Mouse (Mus musculus): ENCODE measurements around the gene Umad1. TPM values are rescaled to one million over a fixed set of nuclear protein-coding genes. Genes with fewer than 3 reads are reported as not detected.

Gene Umad1
- total and polyA plus RNA-seq, 3 experiments = 6.1 to 18.1 (median 7.0) TPM

GRCm38 (mm10) chr6:8283255-8283654 is 24.2 kb downstream of the Umad1 start:
- H3K4me3 ChIP-seq (ENCODE audit: low read depth, low read length) = no peak overlapping the region
- H3K36me3 ChIP-seq (replicated peaks) = peaks cover 39% of the 10 kb centered on the region
- no peaks in the 10 kb centered on the region for H3K27me3 ChIP-seq (ENCODE audit: insufficient read depth, low read length)
- H3K9me3 ChIP-seq (replicated peaks) = no peaks in the 10 kb centered on the region
- no peak for DNase-seq (ENCODE audit: low spot score)
- TF ChIP-seq GATA1 (IDR thresholded peaks at IDR 0.05; ENCODE audit: borderline replicate concordance, low read length) = no peak
- TF ChIP-seq CTCF (IDR thresholded peaks at IDR 0.05; ENCODE audit: low read depth, low read length) = no peak
- no peak for TF ChIP-seq TAL1 (conservative IDR thresholded peaks at IDR 0.05; ENCODE audit: low read depth, low read length)
- no peak for TF ChIP-seq POLR2AphosphoS5 (IDR thresholded peaks at IDR 0.05; ENCODE audit: insufficient replicate concordance, low read depth, low read length)
- TF ChIP-seq GATA2 (IDR thresholded peaks at IDR 0.05; ENCODE audit: borderline replicate concordance, low read depth, low read length) = no peak
- ATAC-seq (ENCODE audit: extremely low read depth, insufficient number of reproducible peaks, low FRiP score, poor library complexity, severe bottlenecking) = no peak
- peaks cover 3% of the 10 kb centered on the region; the same call in 1 of the 2 replicates for H3K4me1 ChIP-seq (ENCODE audit: insufficient read depth, low read depth, low read length)

GRCm38 (mm10) chr6:8285401-8285960 is 26.4 kb downstream of the Umad1 start:
- Histone ChIP-seq H3K27me3 (ENCODE audit: insufficient read depth, low read length) (no peaks in the 10 kb centered on the region), H3K4me1 (ENCODE audit: insufficient read depth, low read depth, low read length) (peaks cover 5% of the 10 kb centered on the region; the same call in 1 of the 2 replicates), H3K36me3 (replicated peaks) (peaks cover 34% of the 10 kb centered on the region), H3K9me3 (replicated peaks) (no peaks in the 10 kb centered on the region), H3K4me3 (ENCODE audit: low read depth, low read length) (no peak overlapping the region)
- no peak for TF ChIP-seq POLR2AphosphoS5 (IDR thresholded peaks at IDR 0.05; ENCODE audit: insufficient replicate concordance, low read depth, low read length)
- no peak for TF ChIP-seq CTCF (IDR thresholded peaks at IDR 0.05; ENCODE audit: low read depth, low read length)
- TF ChIP-seq GATA1 (IDR thresholded peaks at IDR 0.05; ENCODE audit: borderline replicate concordance, low read length) = no peak
- TF ChIP-seq TAL1 (conservative IDR thresholded peaks at IDR 0.05; ENCODE audit: low read depth, low read length) = no peak
- TF ChIP-seq GATA2 (IDR thresholded peaks at IDR 0.05; ENCODE audit: borderline replicate concordance, low read depth, low read length) = no peak
- DNase-seq (ENCODE audit: low spot score) (no peak), ATAC-seq (ENCODE audit: extremely low read depth, insufficient number of reproducible peaks, low FRiP score, poor library complexity, severe bottlenecking) (no peak)

- TF ChIP-seq CTCF (IDR thresholded peaks at IDR 0.05; ENCODE audit: low read depth, low read length) (no peak), TAL1 (conservative IDR thresholded peaks at IDR 0.05; ENCODE audit: low read depth, low read length) (no peak), GATA2 (IDR thresholded peaks at IDR 0.05; ENCODE audit: borderline replicate concordance, low read depth, low read length) (no peak), GATA1 (IDR thresholded peaks at IDR 0.05; ENCODE audit: borderline replicate concordance, low read length) (no peak), POLR2AphosphoS5 (IDR thresholded peaks at IDR 0.05; ENCODE audit: insufficient replicate concordance, low read depth, low read length) (no peak)
- ATAC-seq (ENCODE audit: extremely low read depth, insufficient number of reproducible peaks, low FRiP score, poor library complexity, severe bottlenecking) = no peak
Observed at GRCm38 (mm10) chr6:8286146-8286545, 27.1 kb downstream of the Umad1 start.

DNA sequence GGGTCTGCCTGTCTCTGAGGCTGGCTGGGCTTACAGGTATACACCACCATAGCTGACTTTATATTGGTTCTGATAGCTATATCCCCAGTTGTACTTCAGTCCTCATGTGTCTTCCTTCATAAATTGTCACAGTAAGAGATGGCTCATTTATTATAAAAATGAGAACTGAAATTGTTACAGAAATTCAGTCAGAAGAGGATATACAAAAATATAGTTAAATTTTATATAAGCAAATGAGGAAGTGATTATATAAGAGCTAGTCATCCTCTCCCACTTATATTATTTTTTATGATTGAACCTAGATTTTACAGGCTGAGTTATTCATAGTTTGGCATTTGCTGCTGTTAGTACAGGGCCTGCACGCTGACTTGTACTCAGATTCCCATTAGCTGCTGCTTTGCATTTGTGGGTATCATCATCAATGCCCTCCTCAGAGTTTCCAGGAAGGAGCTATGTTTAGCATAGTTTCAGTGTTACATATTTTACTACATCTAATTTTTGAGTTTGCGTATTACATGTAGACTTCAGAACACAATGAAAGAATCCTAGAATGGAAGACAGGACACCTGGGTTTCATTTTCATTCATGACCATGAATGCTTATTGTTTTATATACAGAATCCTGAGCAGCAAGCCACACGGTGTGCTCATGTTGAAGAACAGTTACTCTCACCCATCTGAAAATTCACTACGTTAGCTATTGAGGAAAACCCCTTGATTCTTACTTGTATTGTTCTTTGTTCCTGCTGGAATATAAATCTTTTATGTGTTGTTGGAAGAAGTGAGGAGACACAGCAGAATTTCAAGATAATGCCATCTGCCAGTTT is 29.9 kb downstream of the Umad1 start:
- Histone ChIP-seq H3K9me3 (replicated peaks) (no peaks in the 10 kb centered on the region), H3K4me1 (ENCODE audit: insufficient read depth, low read depth, low read length) (peaks cover 5% of the 10 kb centered on the region; the same call in 1 of the 2 replicates), H3K4me3 (ENCODE audit: low read depth, low read length) (no peak overlapping the region), H3K36me3 (replicated peaks) (peaks cover 43% of the 10 kb centered on the region), H3K27me3 (ENCODE audit: insufficient read depth, low read length) (no peaks in the 10 kb centered on the region)
- TF ChIP-seq TAL1 (conservative IDR thresholded peaks at IDR 0.05; ENCODE audit: low read depth, low read length) = no peak
- ATAC-seq (ENCODE audit: extremely low read depth, insufficient number of reproducible peaks, low FRiP score, poor library complexity, severe bottlenecking) = no peak
- no peak for DNase-seq (ENCODE audit: low spot score)

More at GRCm38 (mm10) chr6:8286146-8286545, 27.1 kb downstream of the Umad1 start:
- DNase-seq (ENCODE audit: low spot score) = no peak
- Histone ChIP-seq H3K4me1 (ENCODE audit: insufficient read depth, low read depth, low read length) (peaks cover 5% of the 10 kb centered on the region; the same call in 1 of the 2 replicates), H3K4me3 (ENCODE audit: low read depth, low read length) (no peak overlapping the region), H3K9me3 (replicated peaks) (no peaks in the 10 kb centered on the region), H3K27me3 (ENCODE audit: insufficient read depth, low read length) (no peaks in the 10 kb centered on the region), H3K36me3 (replicated peaks) (peaks cover 39% of the 10 kb centered on the region)

DNA sequence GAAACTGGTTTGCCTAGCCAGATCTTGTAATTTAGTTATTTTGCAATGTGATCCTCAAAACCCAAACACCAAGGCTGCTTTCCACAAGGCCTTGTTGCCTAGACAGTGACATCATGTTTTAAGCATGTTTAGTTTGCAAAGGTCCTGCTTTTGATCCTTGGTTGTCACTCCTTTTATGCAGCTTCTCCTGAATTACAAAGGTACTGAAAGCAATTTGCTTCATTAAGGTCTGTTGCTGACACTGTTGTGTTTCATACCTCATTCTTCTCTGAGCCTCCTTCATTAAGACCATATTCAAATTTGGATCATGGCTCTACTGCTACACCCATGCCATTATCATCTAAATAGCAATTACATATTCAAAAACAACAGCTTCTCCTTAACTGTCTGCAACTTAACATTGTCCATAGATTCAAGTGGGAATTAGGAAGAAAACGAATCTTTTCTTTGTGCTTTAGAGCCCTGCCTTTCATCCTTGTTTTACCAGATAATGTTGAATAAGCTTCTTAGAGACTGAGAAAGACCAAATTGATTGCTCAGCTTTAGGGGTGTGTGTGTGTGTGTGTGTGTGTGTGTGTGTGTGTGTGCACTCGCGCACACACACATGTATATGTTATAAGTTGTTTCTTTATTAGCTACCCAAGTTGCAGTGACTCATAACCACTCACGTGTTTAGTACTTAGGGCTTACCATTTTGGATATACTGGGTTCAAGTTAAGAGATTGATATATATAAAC is 35.1 kb downstream of the Umad1 start:
- H3K4me1 ChIP-seq (ENCODE audit: insufficient read depth, low read depth, low read length) = peaks cover 3% of the 10 kb centered on the region
- ATAC-seq (ENCODE audit: extremely low read depth, insufficient number of reproducible peaks, low FRiP score, poor library complexity, severe bottlenecking) = no peak
- no peak for DNase-seq (ENCODE audit: low spot score)
- no peak for TF ChIP-seq TAL1 (conservative IDR thresholded peaks at IDR 0.05; ENCODE audit: low read depth, low read length)
- no peak for TF ChIP-seq GATA1 (IDR thresholded peaks at IDR 0.05; ENCODE audit: borderline replicate concordance, low read length)
- no peak for TF ChIP-seq GATA2 (IDR thresholded peaks at IDR 0.05; ENCODE audit: borderline replicate concordance, low read depth, low read length)
- TF ChIP-seq CTCF (IDR thresholded peaks at IDR 0.05; ENCODE audit: low read depth, low read length) = no peak
- no peak for TF ChIP-seq POLR2AphosphoS5 (IDR thresholded peaks at IDR 0.05; ENCODE audit: insufficient replicate concordance, low read depth, low read length)
- no peak overlapping the region for H3K4me3 ChIP-seq (ENCODE audit: low read depth, low read length)
- H3K27me3 ChIP-seq (ENCODE audit: insufficient read depth, low read length) = no peaks in the 10 kb centered on the region
- peaks cover 22% of the 10 kb centered on the region for H3K36me3 ChIP-seq (replicated peaks)
- H3K9me3 ChIP-seq (replicated peaks) = no peaks in the 10 kb centered on the region

Data from G1E (cell line).